Mouse (Mus musculus) layer of hippocampus, adult 2 months (tissue): Measurements from ENCODE around the gene Pou3f3. TPM values are rescaled to one million over a fixed set of nuclear protein-coding genes. Genes with fewer than 3 reads are reported as not detected.

Experiments used
- DNase-seq, 2 experiments: peaks; one replicate each; pipeline ENCODE4 v3.0.0; 2022; ENCODE audit warnings: low spot score in 2 of 2
- H3K27ac ChIP-seq: fragments of 200-600 bp; 2 replicates; pipeline ENCODE4 v1.8.1; 2022
- H3K4me3 ChIP-seq: fragments of 200-600 bp; 2 replicates; pipeline ENCODE4 v1.8.1; 2022; ENCODE audit warnings: mild to moderate bottlenecking
- CTCF ChIP-seq: fragments of 200-600 bp; conservative IDR thresholded peaks from 2 replicates; pipeline ENCODE4 v1.8.1; 2022; ENCODE audit warnings: antibody characterized with exemption, mild to moderate bottlenecking, moderate library complexity
- total RNA-seq, 2 experiments: library from RNA; stranded (reverse); gene quantifications; 2 replicates each; pipeline ENCODE4 v1.2.3; 2021

Pou3f3 gene
- total RNA-seq, 2 experiments from 2014 or later: 60.7 to 66.4 TPM

DNA sequence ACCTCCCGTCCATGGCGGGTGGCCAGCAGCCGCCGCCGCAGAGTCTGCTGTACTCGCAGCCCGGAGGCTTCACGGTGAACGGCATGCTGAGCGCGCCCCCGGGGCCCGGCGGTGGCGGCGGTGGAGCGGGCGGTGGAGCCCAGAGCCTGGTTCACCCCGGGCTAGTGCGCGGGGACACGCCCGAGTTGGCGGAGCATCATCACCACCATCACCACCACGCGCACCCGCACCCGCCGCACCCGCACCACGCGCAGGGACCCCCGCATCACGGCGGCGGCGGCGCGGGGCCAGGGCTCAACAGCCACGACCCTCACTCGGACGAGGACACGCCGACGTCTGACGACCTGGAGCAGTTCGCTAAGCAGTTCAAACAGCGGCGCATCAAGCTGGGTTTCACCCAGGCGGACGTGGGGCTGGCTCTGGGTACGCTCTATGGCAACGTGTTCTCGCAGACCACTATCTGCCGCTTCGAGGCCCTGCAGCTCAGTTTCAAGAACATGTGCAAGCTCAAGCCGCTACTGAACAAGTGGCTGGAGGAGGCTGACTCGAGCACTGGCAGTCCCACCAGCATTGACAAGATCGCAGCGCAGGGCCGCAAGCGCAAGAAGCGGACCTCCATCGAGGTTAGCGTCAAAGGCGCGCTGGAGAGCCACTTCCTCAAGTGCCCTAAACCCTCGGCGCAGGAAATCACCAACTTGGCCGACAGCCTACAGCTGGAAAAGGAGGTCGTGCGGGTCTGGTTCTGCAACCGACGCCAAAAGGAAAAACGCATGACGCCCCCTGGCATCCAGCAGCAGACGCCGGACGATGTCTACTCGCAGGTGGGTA is 2.4 kb downstream of the Pou3f3 start:
- peak overlapping the region; percentile 71 for H3K4me3 ChIP-seq
- TF ChIP-seq CTCF: no peak
- peak in 1 of 2 experiments; percentile 50 for DNase-seq

GRCm38 (mm10) chr1:42698584-42699333 is 3.2 kb downstream of the Pou3f3 start:
- H3K27ac ChIP-seq: peak overlapping the region; percentile 94
- no peak for DNase-seq
- TF ChIP-seq CTCF: no peak
- H3K4me3 ChIP-seq: peak overlapping the region; percentile 71

More for the DNA sequence above, 2.4 kb downstream of the Pou3f3 start:
- peak overlapping the region; percentile 94 for H3K27ac ChIP-seq

DNA sequence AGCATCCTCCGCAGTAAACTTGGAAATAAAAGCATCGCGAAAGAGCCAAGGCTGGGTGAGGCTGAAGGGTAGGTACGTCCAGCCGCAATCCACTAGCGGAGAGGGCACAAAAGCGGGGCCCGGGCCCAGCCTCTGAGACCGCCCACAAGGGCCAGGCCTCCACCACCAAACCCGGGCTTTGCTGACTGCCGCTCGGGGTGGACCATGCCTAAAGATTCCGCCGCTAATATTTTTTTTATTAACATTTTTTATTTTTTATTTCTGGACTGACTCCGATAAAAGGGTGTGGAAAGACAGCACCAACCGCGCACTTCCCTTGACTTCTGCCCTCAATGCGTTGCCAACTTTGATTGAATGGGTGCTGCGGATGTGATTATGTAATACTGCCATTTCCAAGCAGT is 3.9 kb downstream of the Pou3f3 start:
- no peak for TF ChIP-seq CTCF
- H3K4me3 ChIP-seq: peak overlapping the region; percentile 71
- DNase-seq: no peak
- H3K27ac ChIP-seq: peak overlapping the region; percentile 94

GRCm38 (mm10) chr1:42700171-42700570 is 4.6 kb downstream of the Pou3f3 start:
- DNase-seq: no peak
- peak overlapping the region; percentile 71 for H3K4me3 ChIP-seq
- no peak for TF ChIP-seq CTCF
- peak overlapping the region; percentile 94 for H3K27ac ChIP-seq

- peak overlapping the region; percentile 71 for H3K4me3 ChIP-seq
- peak overlapping the region; percentile 94 for H3K27ac ChIP-seq
- no peak for TF ChIP-seq CTCF
- no peak for DNase-seq
These were observed 5.2 kb downstream of the Pou3f3 start for GRCm38 (mm10) chr1:42700815-42701214.

DNA sequence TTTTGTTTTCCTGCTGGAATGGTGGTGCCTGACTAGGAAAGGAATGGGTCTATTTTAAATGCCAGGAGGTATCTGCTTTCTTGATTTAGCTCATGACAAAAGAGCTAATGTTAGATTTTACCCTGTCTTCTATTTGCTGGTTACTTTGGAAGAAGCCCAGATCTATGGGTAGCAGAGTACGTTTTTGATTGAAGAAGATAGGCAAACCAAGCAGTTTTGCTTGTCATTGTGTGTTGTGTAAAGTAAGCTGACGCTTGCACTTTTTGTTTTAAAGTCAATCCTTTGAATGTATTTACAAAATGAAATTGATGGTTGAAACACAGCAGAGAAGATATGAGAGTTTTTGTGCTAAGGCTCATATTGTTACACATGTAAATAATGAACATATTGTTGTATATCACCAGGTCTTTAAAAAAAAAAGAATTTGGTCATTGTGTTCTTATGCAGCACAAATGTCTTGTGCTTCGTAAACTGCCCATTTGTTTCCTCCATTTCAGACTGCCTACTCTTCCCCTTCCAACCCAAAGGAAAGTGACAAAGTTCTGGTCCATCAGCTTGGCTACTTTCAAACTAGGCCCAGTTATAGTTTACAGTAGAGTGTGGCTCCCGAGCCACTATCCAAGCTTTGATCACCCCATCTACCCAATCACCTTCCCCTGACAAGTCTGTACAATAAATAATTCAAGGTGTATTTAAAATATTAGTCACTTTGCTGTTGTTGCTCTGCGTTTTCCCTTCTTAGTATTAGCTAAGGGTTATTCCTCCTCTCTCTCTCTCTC is 6.5 kb downstream of the Pou3f3 start:
- TF ChIP-seq CTCF: no peak
- Histone ChIP-seq H3K4me3 (peak overlapping the region; percentile 71), H3K27ac (peak overlapping the region; percentile 94)

DNA sequence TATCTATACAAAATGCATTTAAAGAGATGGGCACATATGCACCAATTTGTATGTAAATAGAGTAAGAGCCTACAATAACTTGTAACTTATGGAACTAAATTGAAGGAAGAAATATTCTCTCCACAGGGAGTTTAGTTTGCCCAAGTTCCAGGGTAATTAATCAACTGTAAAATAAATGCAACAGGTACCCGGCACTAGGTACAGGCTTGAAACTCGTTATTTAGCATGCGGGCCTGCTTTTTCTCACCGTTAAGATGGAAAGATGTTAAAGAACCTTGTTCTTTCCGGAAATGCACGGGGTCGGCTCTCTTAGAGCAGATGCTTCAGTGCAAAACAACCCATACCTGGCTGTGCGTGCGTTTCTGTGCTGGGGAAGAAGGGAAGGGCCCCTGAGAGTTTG is 7.4 kb downstream of the Pou3f3 start:
- Histone ChIP-seq H3K4me3 (peak overlapping the region; percentile 38), H3K27ac (peak overlapping the region; percentile 94; the same call in 1 of the 2 replicates)
- no peak for TF ChIP-seq CTCF
- no peak for DNase-seq

More for the DNA sequence above, 6.5 kb downstream of the Pou3f3 start:
- DNase-seq: no peak

- TF ChIP-seq CTCF: no peak
- no peak for DNase-seq
- H3K4me3 ChIP-seq: peak overlapping the region; percentile 38
- H3K27ac ChIP-seq: peak overlapping the region; percentile 94
These were observed 7.9 kb downstream of the Pou3f3 start for GRCm38 (mm10) chr1:42703424-42703823.

- no peak for DNase-seq
- TF ChIP-seq CTCF: no peak
- peak overlapping the region; percentile 39 for H3K4me3 ChIP-seq
- peak overlapping the region; percentile 94 for H3K27ac ChIP-seq
These were observed 8.5 kb downstream of the Pou3f3 start for GRCm38 (mm10) chr1:42703851-42704613.

DNA sequence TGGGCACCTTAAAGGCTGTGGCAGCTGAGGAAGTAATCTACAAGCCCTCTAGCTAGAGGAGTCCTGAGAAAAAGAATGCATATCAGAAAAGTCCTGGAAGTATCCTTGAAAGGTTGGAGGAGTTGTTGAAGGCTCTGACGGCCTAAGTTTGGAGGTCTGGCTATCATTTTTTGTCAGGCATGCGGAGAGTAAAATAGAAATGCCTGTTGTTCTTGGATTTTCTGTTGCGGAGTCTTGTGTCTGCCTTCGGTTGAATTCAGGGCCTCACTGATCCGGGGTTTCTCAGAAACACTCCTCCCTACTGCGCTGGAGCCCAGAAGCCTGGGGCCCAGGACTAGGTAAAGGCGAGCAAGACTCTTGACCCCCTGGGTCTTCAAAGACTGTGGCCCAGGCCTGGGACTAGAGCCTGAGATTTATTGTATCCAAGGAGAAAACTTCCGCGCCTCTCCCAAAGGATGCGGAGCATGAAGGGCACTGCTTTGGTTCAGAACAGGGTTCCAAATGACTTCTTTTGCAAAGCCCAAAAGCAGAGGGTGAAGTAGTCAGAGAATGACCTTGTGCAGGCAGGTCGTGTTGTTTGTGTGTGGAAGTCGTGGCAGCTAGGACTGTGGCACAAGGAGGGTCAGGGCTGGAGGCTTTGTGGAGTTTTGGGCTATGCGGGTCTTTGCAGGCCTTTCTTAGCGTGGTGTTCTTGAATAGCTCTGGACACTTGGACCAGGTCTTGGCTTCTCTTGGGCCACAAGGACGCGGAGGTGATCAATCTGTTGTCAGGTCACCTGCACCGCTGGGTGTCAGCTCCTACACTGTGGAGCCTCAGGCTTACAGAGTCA is 9.6 kb downstream of the Pou3f3 start:
- DNase-seq: no peak
- Histone ChIP-seq H3K4me3 (peak overlapping the region; percentile 39; the same call in 1 of the 2 replicates), H3K27ac (peak overlapping the region; percentile 73)
- TF ChIP-seq CTCF: no peak

GRCm38 (mm10) chr1:42705811-42706160 is 10.2 kb downstream of the Pou3f3 start:
- TF ChIP-seq CTCF: no peak
- DNase-seq: no peak
- H3K27ac ChIP-seq: peak overlapping the region; percentile 73; the same call in 1 of the 2 replicates
- H3K4me3 ChIP-seq: no peak overlapping the region

DNA sequence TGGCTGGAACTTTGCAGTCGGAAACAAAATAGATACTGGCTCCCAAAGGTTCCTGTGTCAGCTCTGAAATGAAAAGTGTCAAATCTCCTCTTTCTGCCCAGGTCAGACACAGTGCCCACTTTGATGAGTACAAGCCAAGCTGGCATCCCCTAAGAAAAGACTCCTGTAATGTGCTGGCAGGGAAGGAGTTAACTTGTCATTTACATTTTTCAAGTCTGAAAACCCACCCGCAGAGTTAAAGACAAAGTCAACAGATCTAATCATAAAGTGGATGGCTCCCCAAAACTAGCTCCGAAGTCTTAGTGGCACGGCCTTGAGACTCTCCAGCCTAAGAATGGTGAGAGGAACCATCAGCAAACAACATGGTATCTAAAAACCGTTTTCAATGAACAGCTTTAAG is 11.6 kb downstream of the Pou3f3 start:
- Histone ChIP-seq H3K27ac (peak overlapping the region; percentile 49; the same call in 1 of the 2 replicates), H3K4me3 (no peak overlapping the region)
- TF ChIP-seq CTCF: no peak
- no peak for DNase-seq
